Mouse (Mus musculus) heart, postnatal 14 days (tissue): ENCODE measurements at regions not wholly inside any gene's neighbourhood (a gene's known extent, or its start where the extent isn't known, plus 50 kb on each side); places are given as distances from the start of the nearest gene placed in this dataset.

Experiments used
- DNase-seq, 2 experiments: peaks; one replicate each; pipeline ENCODE4 v3.0.0; 2021 to 2022
- intact Hi-C: fragments of 180-260 bp; cut with DNase I; formaldehyde crosslinking; loops from one replicate; pipeline ENCODE4 v1.15.1; 2025

DNA sequence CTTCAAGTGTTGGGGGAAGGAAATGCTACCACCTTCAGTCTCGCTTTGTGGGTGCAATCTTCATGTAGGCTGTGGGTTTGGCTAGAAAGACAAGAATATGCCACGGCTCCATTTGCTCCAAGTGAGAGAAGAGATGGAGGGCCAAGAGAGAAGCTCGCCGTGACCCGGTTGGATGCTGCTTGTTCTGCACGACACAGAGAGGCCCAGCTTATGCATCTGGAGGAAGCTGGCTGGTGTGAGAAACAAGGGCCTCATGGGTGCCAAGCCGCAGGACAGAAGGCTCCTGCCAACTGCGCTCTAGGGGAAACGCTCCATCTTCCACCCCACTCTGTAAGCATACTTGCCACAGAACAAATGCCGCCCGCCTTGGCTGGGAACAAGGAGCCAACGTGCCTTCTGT, 351.0 kb upstream of the Myt1l start:
- no peak for DNase-seq
- intact Hi-C loops: no loop called here

DNA sequence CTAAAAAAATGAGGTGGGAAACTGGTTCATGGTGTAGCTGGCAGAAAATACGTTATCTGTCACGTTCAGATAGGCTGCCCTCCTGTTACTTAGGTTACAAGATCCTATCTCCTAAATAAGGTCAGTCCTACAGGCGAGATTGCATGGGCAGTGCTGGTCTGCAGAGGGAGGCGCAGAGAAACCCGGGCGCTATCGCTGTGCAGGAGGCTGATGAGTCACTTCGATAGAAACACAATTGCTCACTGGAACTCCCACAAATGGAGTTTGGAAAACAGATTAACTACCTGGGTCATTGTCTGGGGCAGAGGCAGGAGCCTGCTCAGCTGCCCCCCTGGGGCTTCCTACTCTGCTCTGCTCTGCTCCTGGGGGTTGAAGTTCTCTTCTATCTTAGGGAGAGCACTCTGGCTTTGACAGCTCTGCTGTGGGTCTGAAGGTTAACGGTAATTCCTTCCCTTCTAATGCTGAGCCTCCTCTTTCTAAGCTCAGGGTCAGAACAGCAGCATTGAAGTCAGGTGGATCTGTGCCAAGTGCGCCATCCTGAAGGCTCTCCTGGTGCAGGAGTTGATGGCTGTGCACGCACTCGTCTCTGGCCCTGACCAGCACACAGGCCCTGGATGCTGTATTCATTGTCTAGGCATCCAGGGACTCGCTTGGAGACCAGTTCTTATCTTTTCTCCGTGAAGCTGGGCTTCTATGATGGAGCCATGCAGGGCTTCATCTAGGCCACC, 349.9 kb upstream of the Myt1l start:
- no peak for DNase-seq
- intact Hi-C loops: no loop called here

DNA sequence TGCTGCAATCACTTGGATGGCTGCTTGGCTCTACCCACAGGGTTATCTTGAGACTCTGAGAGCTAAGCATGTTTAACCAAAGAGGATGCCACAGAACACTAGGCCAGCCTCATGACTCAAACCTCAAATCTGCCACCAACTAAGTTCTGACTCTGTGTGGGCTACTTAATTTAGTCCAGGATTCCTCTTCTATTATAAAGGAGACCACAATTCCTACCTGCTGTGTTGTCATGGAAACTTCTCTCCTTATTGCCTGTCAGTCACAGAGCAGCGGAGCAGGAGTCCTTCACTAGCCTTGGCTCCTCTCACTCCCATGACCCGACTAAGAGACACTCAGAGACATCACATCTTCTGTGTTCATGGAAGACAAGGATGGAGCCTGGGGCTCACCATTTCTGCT, 348.8 kb upstream of the Myt1l start:
- intact Hi-C loops: no loop called here

DNA sequence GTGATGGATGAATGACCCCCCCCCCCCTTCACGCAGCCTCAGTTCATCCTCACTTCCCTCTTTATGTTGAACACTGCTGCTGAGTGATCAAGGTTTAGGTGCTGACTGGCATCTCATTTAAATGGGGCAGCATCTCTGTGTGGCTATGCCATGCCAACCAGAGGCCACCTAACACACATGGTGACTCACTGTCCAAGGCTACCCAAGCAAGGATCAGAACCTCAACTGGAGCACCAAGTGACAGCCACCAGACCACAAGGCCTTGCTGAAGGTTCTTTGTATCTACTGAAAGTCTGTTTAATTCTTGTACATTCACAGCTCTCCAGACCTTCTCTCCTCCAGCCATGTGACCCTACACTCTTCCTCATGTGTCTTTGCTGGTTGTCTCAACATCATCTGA, 347.6 kb upstream of the Myt1l start:
- DNase-seq: no peak
- intact Hi-C loops: no loop called here

More for the DNA sequence above, 348.8 kb upstream of the Myt1l start:
- DNase-seq: no peak

DNA sequence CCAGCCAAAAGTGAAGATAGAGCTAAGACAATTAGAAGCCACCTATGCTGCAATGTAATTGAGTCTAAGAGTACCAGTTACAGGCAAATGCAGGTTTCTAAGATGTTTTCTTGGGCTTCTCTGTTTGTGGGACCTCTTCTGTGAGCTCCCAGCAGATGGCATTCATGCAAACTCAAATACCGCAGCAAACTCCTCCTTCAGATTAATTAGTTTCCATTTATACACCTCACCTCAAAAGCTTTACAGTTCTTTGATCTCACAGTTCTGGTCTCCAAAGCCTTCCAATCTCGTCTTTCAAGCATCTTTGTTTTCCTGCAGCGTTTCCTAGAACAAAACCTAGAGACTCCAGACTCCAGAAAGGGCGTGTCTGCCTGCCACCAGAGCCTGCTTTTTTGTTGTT, 340.6 kb upstream of the Myt1l start:
- no peak for DNase-seq
- intact Hi-C loops: no loop called here

DNA sequence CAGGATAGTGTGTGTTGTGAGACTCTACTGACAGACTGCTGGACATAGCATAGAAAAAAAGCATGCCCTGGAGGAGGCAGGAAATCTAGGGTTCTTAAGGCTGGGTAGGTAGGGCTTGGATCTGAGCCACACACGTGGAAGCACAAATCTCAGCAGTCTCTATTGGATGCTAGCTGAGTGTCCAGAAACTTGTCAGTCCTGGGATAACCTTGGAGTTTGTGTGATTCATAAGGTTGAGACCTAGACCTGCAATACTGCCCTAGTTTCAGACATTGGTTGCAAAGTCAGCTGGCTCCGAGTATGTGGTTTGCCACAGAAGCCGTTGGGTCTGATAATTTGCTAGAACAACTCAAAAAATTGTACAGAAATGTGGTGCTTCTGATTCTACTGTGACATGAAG, 335.8 kb upstream of the Myt1l start:
- intact Hi-C loops: no loop called here

DNA sequence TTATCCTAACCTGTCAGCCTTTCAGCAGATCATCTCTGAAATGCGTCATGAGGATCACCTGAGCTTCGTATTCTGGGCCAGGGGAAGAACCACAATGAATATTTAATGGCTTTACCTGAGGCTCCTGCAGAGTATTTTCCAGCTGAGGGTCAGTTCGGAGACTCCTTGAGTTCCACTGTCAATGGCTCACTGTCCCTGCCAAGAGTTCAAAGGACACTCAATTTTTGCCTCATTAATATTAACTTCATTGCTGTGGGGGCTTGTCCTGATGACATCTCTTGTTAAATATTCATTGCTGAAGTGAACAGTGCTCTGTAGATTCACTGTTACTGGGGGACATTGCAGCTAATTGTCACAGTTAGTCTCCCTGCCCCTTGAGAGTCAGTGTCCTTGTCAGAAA, 316.2 kb upstream of the Myt1l start:
- no peak for DNase-seq
- intact Hi-C loops: no loop called here

More for the DNA sequence above, 335.8 kb upstream of the Myt1l start:
- DNase-seq: no peak

DNA sequence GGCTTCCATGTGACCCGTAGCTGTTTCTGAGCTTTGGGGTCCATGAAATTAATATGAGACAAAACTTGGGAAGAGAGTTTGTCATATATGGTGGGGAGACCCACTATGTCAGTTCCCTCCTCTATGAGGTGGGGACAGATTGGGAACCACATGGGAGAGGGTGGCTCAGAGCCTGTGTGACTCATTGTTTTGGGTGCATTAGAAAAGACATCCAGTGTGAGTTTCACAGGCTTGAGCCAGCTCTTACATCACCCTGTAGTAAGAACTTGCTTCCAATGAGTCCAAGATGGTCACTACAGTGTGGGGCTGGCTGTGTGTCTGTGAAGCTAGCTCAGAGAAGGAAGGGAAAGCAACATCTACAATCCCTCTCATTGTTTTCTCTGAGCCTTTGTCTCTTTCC, 314.6 kb upstream of the Myt1l start:
- intact Hi-C loops: no loop called here
- peak in 1 of 2 experiments; percentile 8 for DNase-seq

DNA sequence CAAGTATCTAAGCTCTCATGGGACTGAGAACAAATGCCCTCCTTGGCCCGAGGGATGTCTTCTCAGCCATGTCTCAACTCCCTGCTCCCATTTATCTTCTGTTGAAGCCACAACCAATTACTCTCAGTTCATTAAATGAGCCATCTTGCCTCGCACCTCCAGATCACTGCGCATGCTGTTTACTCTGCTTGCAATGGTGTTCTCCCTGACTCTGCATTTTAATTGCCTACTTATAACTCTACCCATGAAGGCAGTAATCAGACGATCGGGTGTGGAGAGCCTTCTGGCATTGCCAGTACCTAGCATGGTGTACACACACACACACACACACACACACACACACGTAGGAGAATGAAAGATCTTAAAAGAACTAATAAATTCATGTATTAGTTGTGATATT, 306.1 kb upstream of the Myt1l start:
- intact Hi-C loops: no loop called here
- DNase-seq: no peak

DNA sequence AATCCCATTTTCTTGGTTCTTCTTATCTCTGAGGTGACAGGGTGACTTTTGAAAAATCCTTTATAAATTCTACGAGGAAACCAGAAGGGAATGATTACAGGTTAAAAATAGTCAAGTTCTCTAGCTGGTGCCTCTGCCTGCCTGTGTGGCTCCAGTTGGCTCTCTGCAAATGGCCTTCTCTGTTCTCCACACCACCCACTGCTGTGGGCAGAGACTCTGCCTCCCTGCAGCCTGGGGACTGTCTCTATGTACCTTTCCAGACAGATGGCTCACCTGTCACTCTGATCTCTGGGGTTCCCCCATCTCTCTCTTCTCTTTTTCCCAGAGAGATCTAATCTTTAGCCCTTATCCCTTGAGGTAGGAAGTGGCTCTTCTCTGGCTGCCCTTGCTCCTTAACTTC, 302.2 kb upstream of the Myt1l start:
- no peak for DNase-seq
- intact Hi-C loops: no loop called here

DNA sequence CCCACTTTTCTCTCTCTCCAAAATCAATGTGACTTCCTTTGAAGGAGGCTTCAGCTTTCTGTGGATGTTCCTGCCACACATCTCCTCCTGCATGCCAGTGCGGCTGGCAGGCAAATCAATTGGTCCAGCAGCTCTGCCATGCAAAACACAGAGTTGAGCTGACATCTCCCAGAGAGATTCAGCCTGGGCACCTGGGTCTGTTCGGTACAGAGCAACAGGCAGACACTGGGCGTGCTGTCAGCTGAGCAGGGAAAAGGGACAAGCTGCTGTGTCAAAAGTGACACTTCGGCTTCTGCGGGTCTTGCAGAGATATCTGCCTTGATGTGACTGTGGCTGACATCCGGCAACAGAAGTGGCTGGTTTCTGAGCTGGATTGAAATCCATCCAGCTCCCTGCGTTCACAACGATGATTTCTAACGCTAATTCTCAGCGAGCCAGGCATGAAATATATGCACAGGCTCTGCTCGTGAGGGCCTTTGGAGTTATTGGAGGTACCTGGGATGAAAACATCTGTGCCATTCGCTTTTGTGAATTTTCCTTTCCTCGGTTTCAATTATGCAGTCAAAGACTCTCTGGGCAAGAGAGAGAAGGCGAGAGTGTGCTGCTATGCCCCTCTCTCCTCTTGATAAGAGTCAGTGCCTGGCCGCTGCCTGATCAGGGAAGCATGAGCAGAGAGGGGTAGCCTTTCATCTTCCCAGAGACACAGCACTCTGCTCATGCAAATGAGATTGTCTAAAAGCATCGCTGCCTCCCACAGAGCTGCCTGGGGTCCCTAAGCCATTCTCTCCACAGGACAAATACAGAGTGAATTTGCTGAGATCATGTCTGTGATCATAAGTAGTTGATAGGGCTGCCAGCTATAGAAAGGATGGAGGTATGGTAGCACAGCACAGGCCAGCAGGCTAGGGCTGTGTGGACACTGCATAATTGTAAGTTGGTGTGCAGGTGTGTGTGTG, 295.4 kb upstream of the Myt1l start:
- no peak for DNase-seq
- intact Hi-C loops: no loop called here

DNA sequence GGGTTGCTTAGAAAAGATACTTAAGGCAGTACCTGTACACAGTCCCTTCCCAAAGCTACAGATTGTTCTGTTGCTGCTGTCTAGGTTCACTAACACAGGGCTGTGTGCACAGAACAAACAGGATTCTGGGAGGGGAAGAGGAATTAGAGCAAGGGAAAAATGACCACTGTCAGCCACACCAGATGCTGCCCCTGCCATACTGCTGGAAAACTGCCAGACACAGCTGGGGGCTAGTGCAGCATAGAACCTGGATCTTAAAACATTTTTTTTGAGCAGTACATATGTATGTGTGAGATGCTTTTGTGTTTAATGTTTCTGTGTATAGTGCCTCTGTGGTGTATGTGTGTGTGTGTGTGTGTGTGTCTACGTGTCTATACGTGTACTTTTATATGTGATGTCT, 291.7 kb upstream of the Myt1l start:
- DNase-seq: no peak

DNA sequence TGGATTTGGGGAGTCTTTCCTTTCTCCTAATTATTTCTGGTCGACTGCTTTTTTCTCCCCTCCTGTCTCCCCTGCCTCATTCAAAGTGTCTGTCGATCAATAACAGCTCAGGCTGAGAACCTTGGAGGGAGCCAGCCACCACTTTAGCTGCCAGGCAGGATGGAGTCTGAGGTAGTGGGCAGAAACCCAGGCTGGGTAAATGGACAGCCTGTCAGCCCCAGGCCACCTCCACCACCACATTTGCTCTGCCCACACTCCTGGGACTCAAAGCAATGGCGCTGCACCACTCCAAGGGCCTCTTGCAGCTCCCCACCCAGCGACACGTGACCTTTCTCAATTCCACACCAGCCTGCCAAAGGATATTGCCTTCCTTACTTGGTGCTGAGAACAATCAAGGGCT, 290.7 kb upstream of the Myt1l start:
- intact Hi-C loops: no loop called here
- no peak for DNase-seq

More for the DNA sequence above, 291.7 kb upstream of the Myt1l start:
- intact Hi-C loops: no loop called here

DNA sequence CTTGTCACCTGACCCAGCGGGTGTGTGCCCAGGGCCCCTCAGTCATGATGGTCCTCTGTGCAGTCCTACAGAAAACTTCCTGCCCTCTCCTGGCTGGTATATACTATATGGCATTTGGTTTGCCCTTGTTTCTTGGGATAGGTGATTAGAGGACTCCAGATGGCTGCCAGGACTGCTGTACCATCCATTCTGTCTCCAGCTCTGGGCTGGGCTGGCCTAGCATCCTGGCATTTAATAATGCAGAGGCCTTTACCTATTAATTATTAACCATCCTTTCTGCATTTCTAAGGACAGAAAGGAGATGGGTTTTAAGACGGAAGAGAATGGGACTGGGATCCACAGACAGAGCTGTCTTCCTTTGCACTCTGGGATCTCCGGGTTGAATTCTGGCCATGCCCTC, 288.7 kb upstream of the Myt1l start:
- intact Hi-C loops: no loop called here
- no peak for DNase-seq

DNA sequence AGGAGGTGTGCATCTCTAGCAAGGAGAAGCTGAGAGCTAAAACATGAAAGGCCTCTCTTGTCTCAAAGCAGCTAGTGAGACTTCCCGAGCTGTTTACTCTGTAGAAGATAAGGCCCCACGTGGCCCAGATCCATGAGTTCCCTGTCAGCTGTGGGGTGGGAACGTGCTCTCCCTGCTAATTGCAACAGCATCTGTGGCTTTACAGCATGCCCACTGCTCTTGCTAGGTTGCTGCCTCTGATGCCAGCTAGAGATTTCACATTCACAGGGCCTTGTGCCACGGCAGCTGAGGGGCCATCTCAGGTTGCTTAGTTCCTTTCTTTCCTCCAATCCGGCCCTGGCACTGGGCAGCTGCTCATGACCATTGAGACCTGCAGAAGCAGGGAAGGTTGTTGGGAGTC, 288.2 kb upstream of the Myt1l start:
- intact Hi-C loops: no loop called here
- DNase-seq: no peak

DNA sequence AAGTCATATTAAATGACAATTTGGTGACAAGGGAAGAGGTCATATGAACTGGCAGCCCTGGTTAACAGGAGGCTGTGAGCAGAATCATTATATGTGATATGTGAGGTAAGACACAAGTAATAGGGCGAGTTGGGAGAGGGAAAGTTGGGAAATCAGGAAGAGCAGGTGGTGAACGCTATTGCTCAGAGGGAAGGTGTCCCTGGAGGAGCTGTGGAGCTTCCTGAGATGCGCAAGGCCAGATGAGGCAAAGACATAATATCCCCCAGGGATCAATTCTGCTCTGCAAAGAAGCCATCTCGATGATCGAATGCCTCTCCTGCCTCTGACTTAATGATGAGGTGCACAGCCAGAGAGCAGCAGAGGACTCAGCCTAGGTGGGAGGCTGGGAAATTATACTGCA, 285.1 kb upstream of the Myt1l start:
- no peak for DNase-seq
- intact Hi-C loops: no loop called here

DNA sequence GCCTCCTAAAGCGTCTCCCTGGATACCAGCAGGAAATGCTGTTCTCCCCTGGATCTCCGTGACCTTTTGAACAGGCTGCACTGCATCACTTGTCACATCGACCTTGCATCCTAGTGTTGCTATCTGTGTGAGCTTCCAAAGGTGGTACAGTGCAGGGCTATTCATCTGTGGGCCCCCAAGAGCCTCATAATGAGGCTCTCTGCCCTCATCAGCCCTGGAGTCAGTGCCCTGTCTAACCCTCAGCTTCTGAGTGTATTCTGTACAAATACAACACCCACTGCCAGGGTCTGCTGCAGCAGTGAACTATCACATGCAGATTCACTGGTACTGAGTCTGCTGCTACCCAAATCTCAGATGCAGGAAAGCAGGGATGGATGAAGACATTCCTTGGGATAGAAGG, 282.1 kb upstream of the Myt1l start:
- intact Hi-C loops: no loop called here
- DNase-seq: no peak

DNA sequence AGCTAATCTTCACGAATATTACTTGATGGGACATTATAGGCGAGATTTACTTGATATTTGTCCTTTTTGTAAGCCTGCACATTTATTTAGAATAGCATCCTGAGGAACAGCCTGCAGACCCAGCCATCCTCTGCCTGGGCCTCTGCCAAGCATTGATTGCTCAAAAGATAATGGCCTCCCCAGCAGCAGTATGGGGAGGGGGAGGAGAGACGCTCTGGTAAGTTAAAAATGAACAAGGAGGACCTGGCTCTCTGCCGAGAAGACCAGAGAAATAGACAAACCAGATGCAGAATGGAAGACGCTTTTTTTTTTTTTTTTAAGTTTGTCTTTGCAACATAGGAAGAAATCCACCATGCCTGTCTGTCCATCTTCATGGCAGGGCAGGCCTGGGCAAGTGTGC, 280.8 kb upstream of the Myt1l start:
- intact Hi-C loops: no loop called here
- no peak for DNase-seq

DNA sequence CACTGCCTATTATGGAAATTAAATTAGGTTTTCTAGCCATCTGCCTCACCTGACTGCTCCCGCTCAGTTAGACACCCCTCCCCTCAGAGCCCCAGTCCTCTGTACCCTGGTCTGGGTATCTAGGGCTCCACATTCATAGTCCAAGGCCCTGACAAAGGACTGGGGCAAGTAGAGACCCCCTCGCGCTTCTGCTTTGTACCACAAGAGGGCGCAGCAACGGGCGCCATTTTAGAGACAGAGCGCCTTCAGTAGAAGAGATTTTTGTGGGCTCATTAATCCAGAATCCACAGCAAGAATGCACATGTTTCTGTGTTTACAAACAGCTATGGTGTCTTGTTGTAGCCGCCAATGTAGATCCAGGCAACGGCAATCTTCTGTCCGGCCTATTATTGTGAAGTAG, 279.7 kb upstream of the Myt1l start:
- no peak for DNase-seq
- intact Hi-C loops: no loop called here

DNA sequence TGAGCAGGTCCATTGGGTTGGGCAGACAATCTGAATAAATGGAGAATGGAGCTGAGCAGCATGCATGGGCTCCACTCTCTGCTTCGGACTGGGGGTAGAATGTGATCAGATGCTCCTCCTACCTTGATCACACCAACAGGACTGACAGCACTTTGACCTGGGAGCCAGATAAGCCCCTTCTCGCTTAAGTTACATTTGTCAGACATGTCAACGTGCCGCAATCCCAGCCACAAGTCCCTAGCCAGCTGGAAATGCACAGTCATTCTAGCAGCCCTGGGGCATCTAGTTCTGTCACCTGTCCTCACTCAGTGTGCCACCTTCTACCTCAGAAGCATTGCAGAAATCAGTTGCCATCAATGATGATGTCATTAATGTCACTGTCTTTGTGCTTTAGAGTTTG, 272.1 kb upstream of the Myt1l start:
- intact Hi-C loops: no loop called here

DNA sequence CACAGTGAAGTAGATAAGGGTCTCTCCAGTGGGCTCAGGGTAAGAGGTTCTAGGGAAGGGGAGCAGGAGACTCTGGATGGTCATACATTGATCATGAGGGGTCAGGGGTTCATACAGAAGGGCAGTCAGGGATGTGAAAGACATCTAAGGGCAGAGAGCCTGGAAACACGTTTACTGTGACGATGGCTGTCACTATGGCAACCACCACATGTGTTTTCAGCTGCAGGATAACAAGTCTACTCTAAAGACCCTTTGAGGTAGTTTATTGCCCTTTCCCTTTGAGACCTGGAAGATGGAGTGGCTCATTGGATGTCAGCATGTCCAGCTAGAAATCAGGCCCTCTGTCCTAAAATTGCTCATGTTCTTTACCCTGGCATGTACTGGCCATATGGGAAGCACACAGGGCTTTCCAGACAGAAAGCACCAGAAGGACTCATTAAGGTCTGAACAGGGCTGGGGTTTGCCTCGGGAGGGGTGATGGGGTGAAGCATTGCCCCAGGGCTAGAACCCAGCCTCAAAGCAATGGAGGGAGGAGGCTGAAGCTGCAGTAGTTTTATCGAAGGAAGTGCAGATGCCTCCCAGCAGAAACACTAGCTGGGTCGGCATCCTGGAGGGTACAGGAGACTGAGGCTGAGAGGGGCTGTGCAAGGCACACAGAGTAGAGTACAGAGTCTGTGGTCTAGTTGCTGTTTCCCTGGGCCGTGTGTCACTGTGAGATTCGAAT, 271.0 kb upstream of the Myt1l start:
- intact Hi-C loops: no loop called here
- no peak for DNase-seq

More for the DNA sequence above, 272.1 kb upstream of the Myt1l start:
- DNase-seq: no peak
